Mouse (Mus musculus) right cerebral cortex, adult 2 months (tissue): Measurements from ENCODE around the gene Pcgf2.
"Not testable (repeated sequence)": the region's sequence is repeated elsewhere in the genome, so short reads cannot be mapped to it uniquely, and the experiment has no call there.

Source experiments
- DNase-seq, 2 experiments: peaks; one replicate each; pipeline ENCODE4 v3.0.0; 2021 to 2022; ENCODE audit warnings: low spot score in 2 of 2

Pcgf2 gene

GRCm38 (mm10) chr11:97717369-97718280 is 17.3 kb upstream of the Pcgf2 start:
- no peak for DNase-seq

GRCm38 (mm10) chr11:97716021-97716420 is 15.7 kb upstream of the Pcgf2 start:
- DNase-seq = no peak

- DNase-seq = peak; percentile 28 to 45
These were observed 14.8 kb upstream of the Pcgf2 start for GRCm38 (mm10) chr11:97714784-97715760.

- no peak for DNase-seq
These were observed 14.1 kb upstream of the Pcgf2 start for GRCm38 (mm10) chr11:97714356-97714755.

GRCm38 (mm10) chr11:97713896-97714295 is 13.6 kb upstream of the Pcgf2 start:
- DNase-seq = no peak

GRCm38 (mm10) chr11:97712286-97712685 is 12.0 kb upstream of the Pcgf2 start:
- no peak for DNase-seq

- no peak for DNase-seq
These were observed 11.1 kb upstream of the Pcgf2 start for GRCm38 (mm10) chr11:97711200-97711900.

GRCm38 (mm10) chr11:97710067-97710466 is 9.8 kb upstream of the Pcgf2 start:
- DNase-seq = not testable (repeated sequence)

- peak; percentile 100 for DNase-seq
These were observed 2.9 kb upstream of the Pcgf2 start, which contains the start of gene Psmb3 for GRCm38 (mm10) chr11:97703039-97703826. Gene Psmb3 (plus strand): TSS chr11:97703399.

- DNase-seq = peak; percentile 91 to 95
These were observed 2.1 kb upstream of the Pcgf2 start for GRCm38 (mm10) chr11:97702393-97702745.

GRCm38 (mm10) chr11:97701581-97702392 is 1.5 kb upstream of the Pcgf2 start:
- no peak for DNase-seq

- no peak for DNase-seq
These were observed 666 bp upstream of the Pcgf2 start for GRCm38 (mm10) chr11:97700746-97701580.

GRCm38 (mm10) chr11:97699626-97700002 is 683 bp downstream of the Pcgf2 start:
- peak; percentile 83 to 85 for DNase-seq

GRCm38 (mm10) chr11:97698741-97699611 is 1.3 kb downstream of the Pcgf2 start:
- DNase-seq = no peak

GRCm38 (mm10) chr11:97697891-97698529 is 2.3 kb downstream of the Pcgf2 start:
- DNase-seq = no peak

- no peak for DNase-seq
These were observed 3.0 kb downstream of the Pcgf2 start for GRCm38 (mm10) chr11:97697199-97697890.

GRCm38 (mm10) chr11:97696669-97697068 is 3.6 kb downstream of the Pcgf2 start:
- no peak for DNase-seq
